Mouse (Mus musculus) liver, adult 2 months (tissue): ENCODE data around the gene Tenm2.

Experiments used
- CTCF ChIP-seq: fragments of 200-500 bp; IDR thresholded peaks from 2 replicates; pipeline ENCODE4 v1.5.1; 2011; ENCODE audit warnings: low read depth, low read length, control low read depth
- POLR2A ChIP-seq: fragments of 200-500 bp; IDR thresholded peaks from 2 replicates; pipeline ENCODE4 v1.6.1; 2011; ENCODE audit warnings: low read length, control low read depth; ENCODE audit not compliant: insufficient read depth; ENCODE audit errors: extremely low read depth

DNA sequence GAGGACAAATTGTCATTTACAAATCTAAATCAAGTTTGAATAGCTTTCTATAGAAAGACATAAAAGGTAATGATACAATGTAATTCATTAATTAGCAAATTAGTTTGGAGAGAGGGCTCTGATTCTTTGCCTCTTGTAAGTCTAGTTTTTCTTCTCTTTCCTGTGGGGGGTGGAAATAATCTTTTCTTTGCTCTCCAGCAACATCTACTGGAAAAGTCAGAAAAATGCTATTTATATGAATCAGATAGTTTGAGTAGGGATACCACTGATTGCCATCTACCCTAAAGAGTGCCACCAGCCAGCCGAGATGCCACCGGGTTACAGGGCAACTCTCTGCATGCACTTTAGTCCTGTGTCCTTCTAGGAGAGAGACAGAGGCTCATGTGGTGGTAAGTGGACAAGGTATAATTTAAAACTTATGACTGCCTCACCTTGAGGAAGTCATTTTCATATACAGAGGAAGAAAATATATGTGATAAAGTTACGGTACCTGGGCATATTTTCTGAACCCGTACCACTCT is 560.8 kb downstream of the Tenm2 start:
- TF ChIP-seq POLR2A = no peak
- TF ChIP-seq CTCF = no peak
